Mouse (Mus musculus) forebrain, postnatal 0 days (tissue): ENCODE results near the gene 6430571L13Rik. TPM values are rescaled to one million over a fixed set of nuclear protein-coding genes. Genes with fewer than 3 reads are reported as not detected.

Source experiments
- ATAC-seq: fragments of 200-750 bp; cut with Nextera tagmentation; 2 replicates; pipeline ENCODE4 v1.8.0; 2017; ENCODE audit warnings: mild to moderate bottlenecking, moderate library complexity
- DNase-seq: peaks from one replicate; pipeline ENCODE4 v3.0.0-alpha.2; 2015
- H3K27ac ChIP-seq: fragments of 300-500 bp; sonication (generic); 2 replicates; pipeline ENCODE4 v1.5.1; 2014; ENCODE audit warnings: low read depth, mild to moderate bottlenecking, antibody characterized with exemption, low read length, moderate library complexity, mixed read lengths
- H3K27me3 ChIP-seq: fragments of 300-500 bp; sonication (generic); 2 replicates; pipeline ENCODE4 v1.6.1; 2014; ENCODE audit warnings: mild to moderate bottlenecking, low read length, mixed read lengths; ENCODE audit not compliant: insufficient read depth
- H3K36me3 ChIP-seq: fragments of 300-500 bp; sonication (generic); 2 replicates; pipeline ENCODE4 v1.6.1; 2014; ENCODE audit warnings: mild to moderate bottlenecking, moderate library complexity; ENCODE audit not compliant: insufficient read depth
- H3K4me1 ChIP-seq: fragments of 300-500 bp; sonication (generic); 2 replicates; pipeline ENCODE4 v1.6.1; 2014; ENCODE audit warnings: antibody characterized with exemption; ENCODE audit not compliant: insufficient read depth
- H3K4me2 ChIP-seq: fragments of 300-500 bp; sonication (generic); 2 replicates; pipeline ENCODE4 v1.6.1; 2014; ENCODE audit warnings: low read depth, mild to moderate bottlenecking, moderate library complexity
- H3K4me3 ChIP-seq: fragments of 300-500 bp; sonication (generic); 2 replicates; pipeline ENCODE4 v1.5.1; 2014; ENCODE audit warnings: low read depth, low read length, mixed read lengths
- H3K9ac ChIP-seq: fragments of 300-500 bp; sonication (generic); 2 replicates; pipeline ENCODE4 v1.6.1; 2014; ENCODE audit warnings: mild to moderate bottlenecking
- H3K9me3 ChIP-seq: fragments of 300-500 bp; sonication (generic); 2 replicates; pipeline ENCODE4 v1.6.1; 2016; ENCODE audit warnings: low read length
- CTCF ChIP-seq: sonication (generic); IDR thresholded peaks from 2 replicates; pipeline ENCODE4 v1.5.1; 2016; ENCODE audit warnings: antibody characterized with exemption, control low read depth, low read depth
- WGBS: fragments of 180-500 bp; shearing (Covaris S2); extraction: QIAGEN DNeasy Blood & Tissue Kit; methylation state at CpG from one replicate; pipeline ENCODE4 v1.1.7; 2014; 5-methylcytosine and 5-hydroxymethylcytosine counted together
- polyA plus RNA-seq: library from polyadenylated mRNA; unstranded; fragments of >200 nt; fragmentation: Nextera tagmentation; extraction: Ambion mirVana; gene quantifications from 2 replicates; pipeline ENCODE4 v1.2.1, GENCODE M21; 2015
- total RNA-seq: library from RNA; depleted of rRNA; stranded (reverse); fragments of >200 nt; gene quantifications from 2 replicates; pipeline ENCODE4 v1.2.3, GENCODE M21; 2014; rRNA removed

The 6430571L13Rik gene
- total RNA-seq (5.2 and 7.2 TPM in 2 replicates), polyA plus RNA-seq (3.7 and 6.0 TPM in 2 replicates)

DNA sequence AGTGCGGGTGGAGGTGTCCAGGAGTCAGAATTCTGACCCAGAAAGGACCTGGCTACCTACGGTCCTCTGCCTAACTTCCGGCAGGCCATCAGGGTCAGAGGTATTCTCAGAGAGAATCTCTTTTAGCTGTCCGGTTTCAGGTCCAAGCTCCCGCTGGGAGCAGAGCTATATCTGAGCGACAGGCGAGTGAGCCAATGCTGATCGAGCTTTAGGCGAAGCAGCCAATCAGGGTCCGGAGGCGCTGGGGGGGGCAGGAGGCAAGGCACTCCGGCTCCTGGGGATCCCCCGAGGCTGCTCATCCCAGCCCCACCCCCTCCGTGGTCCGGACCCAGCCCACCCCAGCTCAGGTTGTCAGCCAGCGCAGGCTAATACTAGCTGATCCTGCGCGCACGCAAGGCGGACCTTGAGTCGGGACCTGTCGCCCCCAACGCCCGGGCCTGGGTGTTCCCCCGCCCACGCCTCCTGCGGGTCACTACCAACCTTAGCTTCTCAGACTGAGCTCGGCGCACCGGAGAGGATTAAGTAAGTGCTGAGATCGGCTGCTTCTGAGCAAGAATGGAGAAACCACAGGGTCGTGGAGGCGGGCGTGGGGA lies at the start of gene 6430571L13Rik:
Gene 6430571L13Rik, plus strand, starts transcription at position 336 of the 593 bp plus-strand sequence.
- peak; percentile 95 for ATAC-seq
- peak within 1 kb of the TSS; percentile 86 for H3K4me2 ChIP-seq
- under 1% methylated on average over 34 of the region's 34 CpGs for WGBS
- TF ChIP-seq CTCF = peak; percentile 21; the same call in 1 of the 2 replicates
- peak within 1 kb of the TSS; percentile 81 for H3K9ac ChIP-seq
- 0 out of 2 replicates have a peak within 1 kb of the TSS, but pooled peaks have one; percentile 45 for H3K27ac ChIP-seq
- H3K9me3 ChIP-seq = no peaks in the 10 kb centered on the region
- DNase-seq = peak; percentile 97
- peak within 1 kb of the TSS; percentile 79 for H3K4me3 ChIP-seq
- no peaks in the 10 kb centered on the region for H3K36me3 ChIP-seq
- H3K27me3 ChIP-seq = no peaks in the 10 kb centered on the region
- peaks cover 10% of the 10 kb centered on the region for H3K4me1 ChIP-seq

DNA sequence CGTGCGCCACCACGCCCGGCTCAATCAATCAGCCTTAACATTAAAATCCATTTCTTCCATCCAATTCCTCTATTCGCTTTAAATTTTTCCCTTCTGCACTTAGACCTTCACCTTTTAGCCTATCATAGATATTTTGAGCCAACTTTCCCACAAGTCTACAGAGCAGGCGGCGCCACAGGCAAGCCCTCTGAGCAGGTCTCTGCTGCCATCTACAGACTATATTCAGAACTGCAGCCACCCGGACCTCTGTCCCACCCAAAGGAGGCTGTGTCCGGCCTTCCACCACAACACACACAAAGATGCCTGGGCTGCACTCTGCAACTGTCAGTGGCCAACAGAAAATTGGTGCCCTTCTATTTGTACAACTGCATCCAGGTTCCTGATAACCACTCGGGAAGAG lies 49.5 kb upstream of the 6430571L13Rik start:
- no peak overlapping the region for H3K9ac ChIP-seq
- H3K4me2 ChIP-seq = no peak overlapping the region
- DNase-seq (peak; percentile 85), ATAC-seq (peak; percentile 72)
- H3K27me3 ChIP-seq = 0 out of 2 replicates have a peak, but pooled peaks cover 4% of the 10 kb centered on the region
- no peak overlapping the region for H3K27ac ChIP-seq
- H3K4me1 ChIP-seq = 0 out of 2 replicates have a peak, but pooled peaks cover under 1% of the 10 kb centered on the region
- H3K9me3 ChIP-seq = no peaks in the 10 kb centered on the region
- no peaks in the 10 kb centered on the region for H3K36me3 ChIP-seq
- TF ChIP-seq CTCF = peak; percentile 98
- H3K4me3 ChIP-seq = no peak overlapping the region
- WGBS = 28% methylated on average over 10 of the region's 10 CpGs

DNA sequence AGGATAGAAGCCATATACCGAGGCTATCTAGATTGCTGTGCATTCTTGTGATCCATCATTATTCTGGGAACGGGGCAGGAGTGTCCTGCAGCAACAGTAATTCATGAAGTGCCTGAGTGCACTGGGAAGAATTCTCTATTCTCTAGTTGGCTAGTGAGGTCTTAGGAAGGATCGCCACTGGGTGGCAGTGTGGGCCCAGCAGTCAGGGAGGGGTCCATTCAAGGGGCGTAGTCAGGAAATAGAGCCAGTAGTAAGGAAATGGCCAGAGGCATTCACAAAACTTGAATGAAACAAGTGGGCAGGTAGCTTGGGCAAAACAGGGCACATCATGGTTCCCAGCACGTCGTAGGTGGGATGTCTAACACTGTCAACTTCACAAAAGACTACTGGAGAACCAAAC lies 46.2 kb upstream of the 6430571L13Rik start:
- Histone ChIP-seq H3K27ac (no peak overlapping the region), H3K4me3 (no peak overlapping the region), H3K9ac (no peak overlapping the region), H3K4me2 (no peak overlapping the region), H3K9me3 (no peaks in the 10 kb centered on the region), H3K27me3 (0 out of 2 replicates have a peak, but pooled peaks cover 4% of the 10 kb centered on the region), H3K4me1 (peaks cover 16% of the 10 kb centered on the region), H3K36me3 (no peaks in the 10 kb centered on the region)
- 7% methylated on average over 6 of the region's 6 CpGs for WGBS
- DNase-seq (peak; percentile 70), ATAC-seq (no peak)
- peak; percentile 85 for TF ChIP-seq CTCF

GRCm38 (mm10) chr9:107295616-107296015 lies 44.8 kb upstream of the 6430571L13Rik start:
- no peak overlapping the region for H3K9ac ChIP-seq
- no peak for DNase-seq
- peaks cover 16% of the 10 kb centered on the region for H3K4me1 ChIP-seq
- H3K27ac ChIP-seq = no peak overlapping the region
- H3K4me2 ChIP-seq = no peak overlapping the region
- no peak overlapping the region for H3K4me3 ChIP-seq
- H3K27me3 ChIP-seq = no peaks in the 10 kb centered on the region
- ATAC-seq = no peak
- TF ChIP-seq CTCF = no peak
- no peaks in the 10 kb centered on the region for H3K9me3 ChIP-seq
- WGBS = 75% methylated on average over 4 of the region's 4 CpGs
- H3K36me3 ChIP-seq = no peaks in the 10 kb centered on the region

DNA sequence AAGGTAGTCTGAATTCAATTTTAAA lies 44.6 kb upstream of the 6430571L13Rik start, which contains the start of gene Cish:
Gene Cish, plus strand, starts transcription at position 11 of the 25 bp plus-strand sequence.
- peaks cover 16% of the 10 kb centered on the region for H3K4me1 ChIP-seq
- peak within 1 kb of the TSS; percentile 72 for H3K4me2 ChIP-seq
- H3K9ac ChIP-seq = peak within 1 kb of the TSS; percentile 52
- no peaks in the 10 kb centered on the region for H3K27me3 ChIP-seq
- peaks cover 1% of the 10 kb centered on the region; the same call in 1 of the 2 replicates for H3K36me3 ChIP-seq
- H3K9me3 ChIP-seq = no peaks in the 10 kb centered on the region
- DNase-seq = no peak
- H3K27ac ChIP-seq = peak within 1 kb of the TSS; percentile 45; the same call in 1 of the 2 replicates
- H3K4me3 ChIP-seq = peak within 1 kb of the TSS; percentile 66
- ATAC-seq = no peak
- no peak for TF ChIP-seq CTCF

DNA sequence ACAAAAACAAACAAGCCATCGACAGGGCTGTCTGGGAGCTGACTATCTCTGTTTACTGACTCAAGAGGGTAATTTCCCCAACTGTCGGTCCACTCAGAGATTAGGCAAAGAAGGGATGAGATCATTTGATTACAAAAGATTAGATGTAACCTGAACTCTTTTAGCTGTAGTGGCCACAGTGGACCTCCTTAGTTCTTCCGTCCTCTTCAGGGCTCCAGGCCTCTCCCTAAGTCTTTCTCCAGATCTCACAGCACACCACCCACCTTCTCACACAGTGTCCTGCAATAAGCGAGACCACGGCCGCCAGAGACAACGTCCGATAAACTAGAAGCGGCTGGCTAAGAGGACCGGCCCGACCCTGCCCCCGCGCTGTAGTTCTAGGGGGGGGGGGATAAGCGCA lies 44.4 kb upstream of the 6430571L13Rik start:
- ATAC-seq (peak; percentile 6; the same call in 1 of the 2 replicates), DNase-seq (no peak)
- Histone ChIP-seq H3K27me3 (no peaks in the 10 kb centered on the region), H3K4me1 (peaks cover 16% of the 10 kb centered on the region), H3K27ac (no peak overlapping the region), H3K4me2 (peak overlapping the region; percentile 72), H3K36me3 (peaks cover 3% of the 10 kb centered on the region; the same call in 1 of the 2 replicates), H3K9ac (no peak overlapping the region), H3K4me3 (peak overlapping the region; percentile 66), H3K9me3 (no peaks in the 10 kb centered on the region)
- no peak for TF ChIP-seq CTCF
- WGBS = 6% methylated on average over 14 of the region's 14 CpGs

GRCm38 (mm10) chr9:107296501-107296965 lies 43.9 kb upstream of the 6430571L13Rik start:
- H3K4me3 ChIP-seq = peak overlapping the region; percentile 66
- DNase-seq (peak; percentile 96), ATAC-seq (peak; percentile 100)
- peaks cover 8% of the 10 kb centered on the region; the same call in 1 of the 2 replicates for H3K36me3 ChIP-seq
- under 1% methylated on average over 31 of the region's 31 CpGs for WGBS
- no peaks in the 10 kb centered on the region for H3K27me3 ChIP-seq
- H3K27ac ChIP-seq = peak overlapping the region; percentile 45; the same call in 1 of the 2 replicates
- no peak for TF ChIP-seq CTCF
- peak overlapping the region; percentile 52 for H3K9ac ChIP-seq
- H3K4me2 ChIP-seq = peak overlapping the region; percentile 72
- no peaks in the 10 kb centered on the region for H3K9me3 ChIP-seq
- H3K4me1 ChIP-seq = peaks cover 16% of the 10 kb centered on the region
